Comparison of ENCODE assay signal across 25 mouse cellular contexts in genomic region chr5:74127518-74127917, GRCm38 (mm10). TPM values are rescaled to one million over a fixed set of nuclear protein-coding genes. Genes with fewer than 3 reads are reported as not detected.
DNase-seq lines count a peak whose midpoint lies in the region; ATAC-seq and TF ChIP-seq lines count a peak whose summit lies in the region.
"Had no signal": no experiment of that assay in that cellular context is flagged by ENCODE, and none has a peak within 500 bp of the region (broad histone marks: within the 10 kb centered on the region; RNA-seq: fewer than 3 reads in every experiment).

No protein-coding gene starts in this region.

- ATAC-seq in intestine, postnatal 0 days = no peak
- ATAC-seq in intestine, embryonic 16.5 days = no peak
- ATAC-seq in liver, embryonic 14.5 days (ENCODE audit: insufficient read depth) = no peak
- ATAC-seq: forebrain, embryonic 14.5 days; midbrain, embryonic 13.5 days; Patski had no signal

- no peak for DNase-seq in liver, embryonic 14.5 days (ENCODE audit: low read depth in 3 of 3, low spot score in 3 of 3)
- no peak for DNase-seq in liver
- DNase-seq in A20 (ENCODE audit: low read depth, low spot score) = peak; percentile 8
- peak; percentile 8 for DNase-seq in induced T-regulatory cell, adult 2 months (ENCODE audit: low read depth)
- DNase-seq in adipocyte (ENCODE audit: low spot score) = no peak
- DNase-seq: adrenal gland, postnatal 14 days; B cell, adult 2 months; cerebellum, adult 9-10 months; cerebellum, postnatal 36 days; gastrocnemius, postnatal 25 days; heart, adult 18-20 months; heart, postnatal 4 days; kidney, adult 8-10 months; kidney, postnatal 14 days; lung, postnatal 4 days had no signal

- TF ChIP-seq CTCF in intestine, postnatal 0 days (IDR thresholded peaks at IDR 0.05; ENCODE audit: low read depth) = peak; percentile 43
- peak; percentile 23; the same call in 1 of the 2 replicates for TF ChIP-seq CTCF in liver, embryonic 14.5 days (IDR thresholded peaks at IDR 0.05; ENCODE audit: low read depth)

- H3K9ac ChIP-seq in intestine, postnatal 0 days (ENCODE audit: low read depth, low read length) = no peak overlapping the region
- H3K9ac ChIP-seq in intestine, embryonic 16.5 days (ENCODE audit: low read depth, low read length) = no peak overlapping the region
- no peak overlapping the region for H3K9ac ChIP-seq in liver, embryonic 14.5 days (replicated peaks)
- H3K9ac ChIP-seq: hindbrain, embryonic 13.5 days; limb, embryonic 12.5 days; liver, embryonic 15.5 days; midbrain, embryonic 13.5 days had no signal

- no peaks in the 10 kb centered on the region for H3K36me3 ChIP-seq in intestine, postnatal 0 days (ENCODE audit: control insufficient read depth, insufficient read depth)
- H3K36me3 ChIP-seq in intestine, embryonic 16.5 days (ENCODE audit: control insufficient read depth, insufficient read depth, low read length) = no peaks in the 10 kb centered on the region
- no peaks in the 10 kb centered on the region for H3K36me3 ChIP-seq in liver, embryonic 14.5 days (replicated peaks; ENCODE audit: control insufficient read depth, insufficient read depth, low read depth)
- H3K36me3 ChIP-seq: hindbrain, embryonic 13.5 days; limb, embryonic 12.5 days; liver, embryonic 15.5 days; midbrain, embryonic 13.5 days had no signal

- H3K4me1 ChIP-seq in intestine, postnatal 0 days (replicated peaks; ENCODE audit: control insufficient read depth, insufficient read depth, low read length) = no peaks in the 10 kb centered on the region
- no peaks in the 10 kb centered on the region for H3K4me1 ChIP-seq in intestine, embryonic 16.5 days (ENCODE audit: control insufficient read depth, insufficient read depth, low read length)
- no peaks in the 10 kb centered on the region for H3K4me1 ChIP-seq in liver, embryonic 14.5 days (replicated peaks; ENCODE audit: control insufficient read depth in 2 of 2, insufficient read depth in 2 of 2, low read length in 1 of 2)
- H3K4me1 ChIP-seq: hindbrain, embryonic 13.5 days; liver, embryonic 15.5 days; midbrain, embryonic 13.5 days had no signal

- no peaks in the 10 kb centered on the region for H3K9me3 ChIP-seq in intestine, postnatal 0 days (ENCODE audit: control insufficient read depth)
- no peaks in the 10 kb centered on the region for H3K9me3 ChIP-seq in intestine, embryonic 16.5 days (ENCODE audit: control insufficient read depth, low read length)
- H3K9me3 ChIP-seq in liver, embryonic 14.5 days (ENCODE audit: control insufficient read depth, low read length) = no peaks in the 10 kb centered on the region
- H3K9me3 ChIP-seq: hindbrain, embryonic 13.5 days; limb, embryonic 12.5 days; liver, embryonic 15.5 days; megakaryocyte, embryonic 14.5 days; midbrain, embryonic 13.5 days had no signal

- TF ChIP-seq EP300 in liver, embryonic 14.5 days (IDR thresholded peaks at IDR 0.05; ENCODE audit: low read depth) = no peak

- no peak overlapping the region for H3K27ac ChIP-seq in intestine, postnatal 0 days (ENCODE audit: low read depth, low read length)
- no peak overlapping the region for H3K27ac ChIP-seq in intestine, embryonic 16.5 days (ENCODE audit: low read length)
- H3K27ac ChIP-seq in liver, embryonic 14.5 days = no peak overlapping the region
- H3K27ac ChIP-seq: hindbrain, embryonic 13.5 days; left cerebral cortex, adult 2 months; limb, embryonic 12.5 days; liver, embryonic 15.5 days; midbrain, embryonic 13.5 days had no signal

- no peak overlapping the region for H3K4me2 ChIP-seq in intestine, postnatal 0 days (replicated peaks; ENCODE audit: low read depth)
- no peak overlapping the region for H3K4me2 ChIP-seq in intestine, embryonic 16.5 days (ENCODE audit: low read depth, low read length)
- no peak overlapping the region for H3K4me2 ChIP-seq in liver, embryonic 14.5 days (ENCODE audit: low read depth)

- WGBS in intestine, postnatal 0 days = 64% methylated on average over 6 of the region's 6 CpGs
- 68% methylated on average over 6 of the region's 6 CpGs for WGBS in intestine, embryonic 16.5 days
- WGBS in liver, embryonic 14.5 days (ENCODE audit: insufficient replicate concordance) = 69% methylated on average over 6 of the region's 6 CpGs

- no peak overlapping the region for H3K4me3 ChIP-seq in intestine, postnatal 0 days (ENCODE audit: low read depth, low read length)
- no peak overlapping the region for H3K4me3 ChIP-seq in intestine, embryonic 16.5 days (ENCODE audit: low read length)
- no peak overlapping the region for H3K4me3 ChIP-seq in liver, embryonic 14.5 days (ENCODE audit: insufficient read depth in 1 of 2, low read depth in 2 of 2, low read length in 2 of 2)
- H3K4me3 ChIP-seq: left cerebral cortex, adult 2 months; midbrain, embryonic 13.5 days had no signal

- no peaks in the 10 kb centered on the region for H3K27me3 ChIP-seq in intestine, postnatal 0 days (replicated peaks; ENCODE audit: control insufficient read depth, insufficient read depth, low read length)
- H3K27me3 ChIP-seq in intestine, embryonic 16.5 days (replicated peaks; ENCODE audit: control insufficient read depth, insufficient read depth, low read length) = no peaks in the 10 kb centered on the region
- H3K27me3 ChIP-seq in liver, embryonic 14.5 days (ENCODE audit: control insufficient read depth, insufficient read depth, low read length) = no peaks in the 10 kb centered on the region
- H3K27me3 ChIP-seq: hindbrain, embryonic 13.5 days; limb, embryonic 12.5 days; liver, embryonic 15.5 days; midbrain, embryonic 13.5 days; Patski had no signal

RNA-seq across cellular contexts. Expression of gene Usp46, which starts 59.3 kb away (rescaled TPM):
- 6.3 and 6.6 TPM in 2 replicates for polyA plus RNA-seq in intestine, postnatal 0 days (2015; fragmentation: Nextera tagmentation; extraction: Ambion mirVana)
- 16.5 and 16.7 TPM in 2 replicates for polyA plus RNA-seq in intestine, embryonic 16.5 days (2015; fragmentation: Nextera tagmentation; extraction: Ambion mirVana)
- 9.7 and 14.6 TPM in 2 replicates for polyA plus RNA-seq in liver, embryonic 14.5 days (2012; rRNA removed)
- 23.8 and 27.9 TPM in 2 replicates for polyA plus RNA-seq in liver, embryonic 14.5 days (2014; fragmentation: Nextera tagmentation; extraction: Ambion mirVana)

Comparison
In these comparisons a context has a peak if more than half of its experiments do, and no peak if none do; other contexts are left out.
1. DNase-seq: peak in A20 (single experiment) and induced T-regulatory cell, adult 2 months (single experiment); none in liver, embryonic 14.5 days (0 of 3), liver (single experiment) and adipocyte (single experiment).